Mouse (Mus musculus) heart, adult 9 months (tissue): Measurements from ENCODE around the gene Ear14.
A peak's percentile ranks its signal among the peaks of the same experiment; 100 is the strongest.
"Not testable (repeated sequence)": the region's sequence is repeated elsewhere in the genome, so short reads cannot be mapped to it uniquely, and the experiment has no call there.

Source experiments
- DNase-seq, 2 experiments: peaks; one replicate each; pipeline ENCODE4 v3.0.0; 2022; ENCODE audit warnings: low spot score in 2 of 2

The Ear14 gene

GRCm38 (mm10) chr14:51252206-51252605, 49.0 kb downstream of the Ear14 start:
- not testable (repeated sequence) for DNase-seq

GRCm38 (mm10) chr14:51253569-51253968, 50.4 kb downstream of the Ear14 start:
- DNase-seq, result peak in 1 of 2 experiments; percentile 36
